Mouse (Mus musculus) gastrocnemius, adult 2 months (tissue): ENCODE measurements around the gene St3gal4. TPM values are rescaled to one million over a fixed set of nuclear protein-coding genes. Genes with fewer than 3 reads are reported as not detected.

ENCODE experiments used
- DNase-seq: peaks from one replicate; pipeline ENCODE4 v3.0.0; 2022
- H3K27ac ChIP-seq: fragments of 200-600 bp; 2 replicates; pipeline ENCODE4 v1.8.1; 2022; ENCODE audit warnings: mild to moderate bottlenecking
- H3K4me3 ChIP-seq: fragments of 200-600 bp; 2 replicates; pipeline ENCODE4 v1.8.1; 2022; ENCODE audit warnings: mild to moderate bottlenecking, moderate library complexity
- CTCF ChIP-seq: fragments of 200-600 bp; IDR thresholded peaks from 2 replicates; pipeline ENCODE4 v1.8.1; 2022; ENCODE audit warnings: antibody characterized with exemption, mild to moderate bottlenecking, moderate library complexity
- intact Hi-C: fragments of 180-260 bp; cut with DNase I; formaldehyde crosslinking; loops from one replicate; pipeline ENCODE4 v1.15.1; 2025
- total RNA-seq, 2 experiments: library from RNA; stranded (reverse); gene quantifications; 2 replicates each; pipeline ENCODE4 v1.2.3; 2021

Gene St3gal4
- total RNA-seq, 2 experiments from 2014 or later: 4.2 to 4.3 TPM

DNA sequence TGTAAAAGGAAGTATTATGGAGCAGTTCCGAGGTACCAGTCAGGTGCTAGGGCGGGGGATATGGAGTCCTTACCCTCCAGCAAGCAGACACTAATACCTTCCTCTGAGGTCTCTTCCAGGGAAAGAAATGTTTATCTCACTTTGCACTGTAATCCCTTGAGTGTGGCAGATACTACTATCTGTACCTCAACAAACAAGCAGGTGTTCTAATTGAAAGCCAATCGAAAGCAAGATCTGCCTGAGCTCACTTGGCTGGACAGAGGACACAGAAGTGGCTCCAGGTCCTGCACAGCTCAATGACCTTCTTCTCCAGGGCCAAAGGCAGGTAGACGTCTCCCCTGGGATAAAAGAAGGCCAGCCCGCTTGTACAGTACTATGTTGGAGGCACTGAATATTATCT, 9.0 kb downstream of the St3gal4 start:
- Histone ChIP-seq H3K4me3 (no peak overlapping the region), H3K27ac (peak overlapping the region; percentile 24; the same call in 1 of the 2 replicates)
- intact Hi-C loops: loop anchor here (5.0 kb wide), 1 partner anchor 63 kb away; no protein-coding TSS in a partner anchor
- no peak for DNase-seq
- no peak for TF ChIP-seq CTCF

DNA sequence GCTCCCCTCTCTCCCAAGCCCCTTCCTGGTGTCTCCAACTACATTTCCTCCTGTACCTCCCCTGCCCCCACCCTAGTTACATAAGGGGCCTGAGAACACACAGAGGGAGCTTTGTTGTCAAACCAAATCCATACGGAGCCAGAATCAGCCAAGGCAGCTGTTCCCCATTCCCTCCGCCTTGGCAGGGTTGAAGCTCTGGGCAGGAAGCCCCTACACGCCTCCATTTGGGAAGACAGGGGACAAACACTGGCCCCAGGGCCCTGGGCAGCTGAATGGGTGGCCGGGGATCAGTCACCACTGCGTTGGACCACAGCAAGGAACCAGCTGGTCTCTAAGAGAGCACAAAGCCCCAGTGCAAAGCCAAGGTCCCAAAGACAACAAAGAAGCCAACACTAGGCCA, 10.2 kb downstream of the St3gal4 start:
- intact Hi-C loops: no loop called here
- H3K27ac ChIP-seq: peak overlapping the region; percentile 59
- TF ChIP-seq CTCF: no peak

DNA sequence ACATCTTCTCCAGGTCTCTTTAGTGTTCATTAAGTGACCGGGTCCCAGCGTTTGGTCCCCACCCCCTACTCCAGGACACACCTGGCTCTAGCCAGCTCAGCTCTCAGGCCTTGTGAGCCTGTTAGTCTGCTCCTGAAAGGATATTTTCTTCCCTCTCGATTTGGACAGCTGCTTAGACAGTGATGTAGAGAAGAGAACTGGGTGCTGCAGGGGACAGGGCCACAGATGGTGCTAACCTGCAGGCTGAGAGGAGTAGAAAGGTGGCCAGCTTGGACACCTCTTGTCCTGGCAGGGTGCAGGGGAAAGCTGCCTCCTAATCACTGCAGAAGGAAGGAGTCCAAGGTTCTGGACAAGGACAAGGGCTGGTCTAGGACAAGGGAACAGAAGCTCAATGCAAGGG, 11.0 kb downstream of the St3gal4 start:
- no peak overlapping the region for H3K4me3 ChIP-seq
- TF ChIP-seq CTCF: no peak
- DNase-seq: no peak
- no peak overlapping the region; the same call in 1 of the 2 replicates for H3K27ac ChIP-seq
- intact Hi-C loops: no loop called here

More for the DNA sequence above, 10.2 kb downstream of the St3gal4 start:
- H3K4me3 ChIP-seq: no peak overlapping the region
- DNase-seq: peak; percentile 70

DNA sequence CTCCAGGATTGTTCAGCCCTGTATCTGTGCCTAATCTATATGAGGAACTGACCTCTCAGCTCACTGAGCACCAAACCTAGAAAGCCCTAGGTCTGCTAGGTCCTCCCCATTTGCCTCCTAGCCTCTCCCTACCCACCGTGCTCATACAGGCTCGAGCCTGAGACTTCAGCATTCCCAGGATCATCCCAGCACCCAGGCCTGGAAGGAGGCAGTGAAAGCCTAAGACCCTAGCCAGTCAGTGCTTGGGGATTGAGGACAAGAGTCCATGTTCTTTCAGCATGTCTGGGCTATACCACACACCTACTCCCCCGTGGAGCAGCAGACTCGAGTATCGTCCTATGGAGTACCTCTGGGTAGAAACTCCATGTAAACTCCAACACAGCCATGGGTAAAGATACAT, 11.7 kb downstream of the St3gal4 start:
- intact Hi-C loops: no loop called here
- DNase-seq: no peak
- Histone ChIP-seq H3K27ac (peak overlapping the region; percentile 16; the same call in 1 of the 2 replicates), H3K4me3 (no peak overlapping the region)
- no peak for TF ChIP-seq CTCF

DNA sequence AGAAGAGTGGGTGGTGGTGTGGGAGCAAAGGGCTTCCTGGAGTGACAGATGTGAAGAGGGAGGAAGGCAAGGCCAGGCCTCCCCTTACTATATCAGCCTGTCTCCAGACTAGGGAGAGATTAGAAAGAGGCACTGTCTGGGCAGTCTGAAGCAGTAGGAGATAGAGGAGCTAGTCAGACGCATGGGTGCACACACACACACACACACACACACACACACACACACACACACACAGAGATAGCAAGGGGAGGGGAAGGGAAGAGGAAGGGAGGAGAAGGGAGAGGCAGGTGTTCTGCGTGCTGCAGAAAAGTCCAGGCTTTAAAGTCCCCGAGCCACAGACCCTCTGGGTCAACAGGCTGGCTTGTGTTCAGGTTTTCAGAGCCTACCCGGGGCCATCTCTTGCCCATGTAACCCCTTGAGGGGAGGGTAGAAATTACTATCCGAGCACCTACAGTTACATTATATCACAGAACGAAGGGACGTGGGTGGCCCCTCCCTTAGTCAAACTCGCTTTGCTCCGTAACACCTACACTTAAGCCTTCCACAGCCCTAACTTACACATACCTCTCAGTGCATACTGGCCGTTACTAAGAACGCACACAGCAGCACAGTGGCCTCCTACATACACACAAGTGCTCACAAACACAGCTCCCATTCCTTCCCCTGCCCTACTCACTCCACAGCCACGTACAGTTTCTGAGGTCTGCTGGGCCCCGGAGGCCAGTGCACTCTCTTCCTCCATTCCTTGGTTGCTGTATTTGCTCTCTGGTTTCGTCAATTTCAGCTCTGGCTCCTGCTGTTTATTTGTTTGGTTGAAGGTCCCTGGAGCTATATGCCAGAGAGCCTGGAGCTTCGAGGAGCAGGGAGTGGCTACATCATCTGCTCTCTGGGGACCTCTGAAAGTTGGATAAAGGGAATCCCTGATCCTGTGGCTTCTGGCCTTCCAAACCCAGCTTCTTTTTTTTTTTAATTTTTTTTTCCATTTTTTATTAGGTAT, 12.9 kb downstream of the St3gal4 start:
- no peak for TF ChIP-seq CTCF
- Histone ChIP-seq H3K4me3 (peak overlapping the region; percentile 36), H3K27ac (peak overlapping the region; percentile 1; the same call in 1 of the 2 replicates)
- intact Hi-C loops: no loop called here
- no peak for DNase-seq

DNA sequence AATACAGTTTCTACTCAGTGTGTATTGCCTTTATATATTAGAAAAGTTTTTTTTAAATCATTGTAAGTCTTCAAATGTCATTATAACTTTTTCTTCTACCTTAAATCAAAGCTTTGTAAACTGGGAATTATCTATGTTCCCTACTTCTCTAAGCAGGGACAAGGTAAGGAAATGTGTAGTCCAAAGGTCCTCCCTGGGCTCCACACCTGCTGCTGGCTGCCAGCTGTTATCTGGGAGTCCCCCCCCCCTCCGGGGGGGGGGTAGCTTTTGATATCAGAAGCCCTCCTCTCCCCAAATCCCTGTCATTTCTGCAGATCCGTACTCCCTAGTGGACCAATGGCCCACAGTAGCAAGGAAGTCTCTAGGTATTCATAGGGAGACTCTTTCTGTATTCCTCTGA, 13.6 kb downstream of the St3gal4 start:
- TF ChIP-seq CTCF: no peak
- no peak overlapping the region for H3K4me3 ChIP-seq
- no peak for DNase-seq
- intact Hi-C loops: no loop called here
- no peak overlapping the region for H3K27ac ChIP-seq

DNA sequence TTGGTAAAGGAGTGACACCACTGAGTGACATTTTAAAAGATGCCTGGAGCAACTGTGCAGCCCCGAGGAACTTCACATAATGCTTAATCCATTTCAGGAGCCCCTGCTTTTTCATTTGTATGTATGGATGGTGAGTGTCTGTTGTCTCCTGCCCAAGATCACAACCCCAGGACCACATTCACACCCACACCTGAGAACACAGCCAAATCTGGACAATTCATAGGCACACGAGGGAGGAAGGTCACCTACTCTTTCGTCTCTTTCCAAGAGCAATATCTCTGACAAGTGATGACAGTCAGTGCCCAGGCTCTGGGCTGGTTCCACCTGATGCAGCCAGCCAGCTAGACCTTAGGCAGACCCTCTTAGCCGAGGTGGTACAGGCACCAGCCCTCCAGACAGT, 14.4 kb downstream of the St3gal4 start:
- DNase-seq: no peak
- no peak for TF ChIP-seq CTCF
- intact Hi-C loops: no loop called here
- Histone ChIP-seq H3K27ac (no peak overlapping the region), H3K4me3 (no peak overlapping the region)

DNA sequence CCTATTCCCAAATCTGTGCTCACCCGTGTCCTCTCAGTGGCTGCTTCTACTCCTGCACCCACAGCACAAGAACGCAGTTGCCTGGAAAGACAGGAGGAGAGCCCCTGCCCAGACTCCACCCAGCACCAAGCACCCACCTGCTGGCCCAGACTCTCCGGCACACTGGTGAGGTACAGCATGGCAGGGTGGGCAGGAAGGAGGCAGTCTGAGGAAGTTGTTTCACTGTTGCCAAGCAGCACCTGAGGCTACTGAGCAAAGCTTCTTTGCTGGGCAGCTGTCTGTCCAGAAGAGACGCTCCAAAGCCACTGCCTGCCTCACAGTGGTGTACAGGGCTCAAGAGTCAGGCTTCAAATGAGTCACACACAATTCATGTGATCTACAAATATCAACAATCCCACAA, 20.3 kb downstream of the St3gal4 start:
- peak overlapping the region; percentile 7 for H3K4me3 ChIP-seq
- TF ChIP-seq CTCF: no peak
- no peak for DNase-seq
- H3K27ac ChIP-seq: no peak overlapping the region
- intact Hi-C loops: no loop called here

DNA sequence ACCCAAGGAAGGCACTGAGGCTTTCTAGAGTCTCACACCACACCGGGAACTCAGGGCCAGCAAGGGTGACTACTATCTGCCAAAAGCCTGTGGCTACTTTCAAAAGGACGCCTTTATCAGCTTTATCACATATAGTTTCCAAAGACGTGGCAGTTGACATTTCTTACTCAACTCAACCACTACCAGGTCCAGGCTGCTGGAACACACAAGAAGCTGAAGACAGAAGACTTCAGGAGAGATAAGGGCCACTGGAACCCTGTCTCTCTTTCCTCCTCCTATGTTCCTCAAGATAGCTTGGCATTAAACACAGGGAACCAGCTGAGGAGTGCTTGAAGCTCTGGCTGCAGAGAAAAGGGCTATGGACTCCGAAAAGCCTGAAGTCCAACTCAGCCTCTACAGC, 21.2 kb downstream of the St3gal4 start:
- no peak for DNase-seq
- Histone ChIP-seq H3K27ac (no peak overlapping the region), H3K4me3 (no peak overlapping the region)
- intact Hi-C loops: no loop called here
- TF ChIP-seq CTCF: no peak

DNA sequence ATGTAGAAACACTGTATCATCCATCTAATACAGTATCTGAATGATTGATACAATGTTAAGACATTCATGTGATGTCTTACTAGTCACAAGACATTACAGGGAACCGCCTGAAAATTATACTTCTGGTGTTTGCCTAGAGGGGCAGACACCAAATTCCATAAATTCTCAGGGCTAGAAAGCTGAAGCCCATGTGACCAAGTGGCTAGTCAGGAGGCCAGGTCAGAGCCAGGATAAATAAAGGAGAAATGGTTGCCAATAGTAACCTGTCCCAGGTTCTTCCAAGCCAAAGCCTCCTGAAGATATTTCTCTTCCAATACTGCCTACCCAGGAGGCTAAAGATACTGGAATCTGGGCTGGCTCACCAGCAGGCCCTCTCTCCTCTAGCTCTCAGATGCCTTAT, 23.3 kb downstream of the St3gal4 start:
- Histone ChIP-seq H3K27ac (no peak overlapping the region), H3K4me3 (no peak overlapping the region)
- no peak for TF ChIP-seq CTCF
- DNase-seq: no peak
- intact Hi-C loops: no loop called here

DNA sequence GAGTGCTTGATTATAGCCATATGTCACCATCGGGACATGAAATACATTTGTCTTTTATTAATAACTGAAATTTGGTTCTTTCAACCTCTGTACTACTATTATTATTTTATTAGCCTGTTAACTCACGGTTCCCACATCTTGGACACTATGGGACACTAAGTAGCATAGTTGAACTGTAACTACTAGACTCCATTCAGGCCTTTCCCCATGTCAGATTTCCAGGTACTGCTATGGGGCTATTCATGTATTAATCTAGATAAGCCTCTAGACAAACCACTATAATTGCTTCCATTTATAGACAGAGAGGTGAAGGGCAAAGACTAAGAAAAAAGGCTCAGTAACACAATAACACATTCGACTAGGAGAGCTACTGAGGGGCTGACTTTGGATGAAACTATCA, 25.7 kb downstream of the St3gal4 start:
- no peak overlapping the region for H3K4me3 ChIP-seq
- intact Hi-C loops: no loop called here
- no peak for DNase-seq
- no peak for TF ChIP-seq CTCF
- no peak overlapping the region for H3K27ac ChIP-seq

DNA sequence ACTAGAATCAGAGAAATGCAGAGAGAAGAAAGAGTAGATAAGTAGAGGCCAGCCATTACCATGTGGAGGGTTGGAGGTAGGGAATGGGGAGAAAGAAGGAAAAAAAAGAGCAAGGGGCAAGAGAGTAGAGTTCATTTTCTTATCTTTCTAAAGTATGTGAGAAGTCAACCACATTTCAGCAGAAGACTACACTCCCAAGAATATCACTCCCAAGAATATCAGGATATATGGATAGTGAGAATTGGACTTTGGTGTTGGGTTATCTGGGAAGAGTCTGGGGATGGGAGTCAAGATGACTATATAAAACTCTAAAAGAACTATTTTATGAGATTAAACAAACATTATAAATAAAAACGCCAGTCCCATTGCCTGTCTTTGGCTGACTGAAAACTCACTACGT, 26.2 kb downstream of the St3gal4 start:
- no peak overlapping the region for H3K4me3 ChIP-seq
- no peak for DNase-seq
- TF ChIP-seq CTCF: no peak
- no peak overlapping the region for H3K27ac ChIP-seq
- intact Hi-C loops: no loop called here

DNA sequence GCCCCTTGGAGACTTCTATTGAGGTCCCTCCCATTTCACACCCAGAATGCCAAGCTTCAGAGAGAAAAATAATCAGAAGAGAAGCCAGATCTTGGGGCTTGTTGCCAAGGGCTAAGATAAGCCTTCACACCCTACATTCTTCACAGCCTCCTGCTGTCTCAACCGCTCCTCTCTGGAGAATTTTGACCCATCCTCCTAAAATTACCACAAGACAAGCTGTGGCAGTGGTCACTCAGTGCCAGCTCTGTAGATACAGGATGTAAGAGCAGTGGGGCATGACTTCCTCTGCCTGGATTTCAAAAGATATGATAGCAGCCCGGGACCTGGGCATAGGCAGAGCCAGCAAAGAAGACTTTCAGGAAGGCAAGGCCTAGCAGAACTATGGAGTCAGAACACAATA, 57.6 kb downstream of the St3gal4 start:
- Histone ChIP-seq H3K4me3 (no peak overlapping the region), H3K27ac (peak overlapping the region; percentile 46; the same call in 1 of the 2 replicates)
- DNase-seq: no peak
- no peak for TF ChIP-seq CTCF
- intact Hi-C loops: no loop called here
